Mouse (Mus musculus) urinary bladder, postnatal 36 days (tissue): ENCODE results near the gene Zdhhc16.

Experiments
- DNase-seq, 2 experiments: peaks; one replicate each; pipeline ENCODE4 v3.0.0; 2022; ENCODE audit warnings: low spot score in 2 of 2, mixed read lengths in 1 of 2

The Zdhhc16 gene

GRCm38 (mm10) chr19:41987206-41987605 is 53.9 kb downstream of the Zdhhc16 start:
- DNase-seq = no peak

- no peak for DNase-seq
Measured at GRCm38 (mm10) chr19:41989810-41990209, 56.5 kb downstream of the Zdhhc16 start.

GRCm38 (mm10) chr19:41991926-41992477 is 58.7 kb downstream of the Zdhhc16 start:
- no peak for DNase-seq

- DNase-seq = no peak
Measured at GRCm38 (mm10) chr19:41992971-41993370, 59.7 kb downstream of the Zdhhc16 start.

GRCm38 (mm10) chr19:41993484-41993883 is 60.2 kb downstream of the Zdhhc16 start:
- DNase-seq = peak; percentile 48 to 84
